Mouse (Mus musculus): ENCODE data around the gene Sypl.

DNA sequence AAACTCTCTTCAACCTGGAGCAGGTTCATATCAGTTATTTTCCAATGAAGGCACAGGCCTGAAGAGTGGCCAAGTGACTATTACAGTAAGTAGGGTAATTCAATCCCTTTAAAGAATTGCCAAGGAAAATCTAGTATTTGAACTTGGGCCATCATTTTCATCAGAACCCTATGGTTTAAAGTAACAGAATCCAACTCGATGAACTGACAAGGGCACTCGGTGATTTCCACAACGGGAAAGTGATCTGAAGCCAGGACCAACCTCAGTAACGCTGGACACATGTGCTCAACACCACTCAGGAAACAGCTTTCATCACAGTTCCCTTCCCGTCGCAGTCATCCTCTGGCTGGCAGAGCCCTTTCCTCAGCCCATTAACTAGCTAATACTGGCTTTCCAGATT is 70.8 kb downstream of the Sypl start:
- TF ChIP-seq GATA1 (IDR thresholded peaks at IDR 0.05; ENCODE audit: low read length), result no peak
- no peak for TF ChIP-seq TAL1 (IDR thresholded peaks at IDR 0.05; ENCODE audit: low read length)

Data from erythroblast, embryonic 14.5 days (primary cell).